In genomic region chr9:35307461-35307860, GRCm38 (mm10) we compare ENCODE assay signal across 14 mouse cellular contexts. TPM values are rescaled to one million over a fixed set of nuclear protein-coding genes. Genes with fewer than 3 reads are reported as not detected.
A peak's percentile ranks its signal among the peaks of the same experiment; 100 is the strongest.
DNase-seq lines count a peak whose midpoint lies in the region; ATAC-seq lines count a peak whose summit lies in the region.
"Had no signal": no experiment of that assay in that cellular context is flagged by ENCODE, and none has a peak within 500 bp of the region (broad histone marks: within the 10 kb centered on the region; RNA-seq: fewer than 3 reads in every experiment).

No protein-coding gene starts in this region.

- no peak overlapping the region for H3K4me2 ChIP-seq in forebrain, embryonic 14.5 days (ENCODE audit: low read length)
- no peak overlapping the region for H3K4me2 ChIP-seq in forebrain, embryonic 13.5 days
- H3K4me2 ChIP-seq: liver, embryonic 15.5 days had no signal

- no peaks in the 10 kb centered on the region for H3K4me1 ChIP-seq in forebrain, embryonic 14.5 days (ENCODE audit: control insufficient read depth, insufficient read depth, low read length)
- peaks cover 5% of the 10 kb centered on the region for H3K4me1 ChIP-seq in forebrain, embryonic 13.5 days
- H3K4me1 ChIP-seq in forebrain, embryonic 10.5 days: peaks cover 7% of the 10 kb centered on the region
- H3K4me1 ChIP-seq: liver, embryonic 15.5 days had no signal

- peak; percentile 38 for DNase-seq in forebrain, embryonic 14.5 days (ENCODE audit: low spot score)
- peak; percentile 86 for DNase-seq in NIH3T3 (ENCODE audit: low read depth)
- peak; percentile 53 to 73 for DNase-seq in cerebellum, postnatal 14 days
- peak; percentile 20 to 34 for DNase-seq in layer of hippocampus, postnatal 10 days (ENCODE audit: low spot score in 2 of 2)
- no peak for DNase-seq in gastrocnemius, postnatal 4 days (ENCODE audit: low spot score in 2 of 2)
- no peak for DNase-seq in right cerebral cortex, adult 18-20 months
- DNase-seq in forebrain, embryonic 10.5 days (ENCODE audit: extremely low spot score, low spot score): no peak
- DNase-seq: B cell, adult 2 months; kidney, adult 18-20 months had no signal

- no peaks in the 10 kb centered on the region for H3K27me3 ChIP-seq in forebrain, embryonic 14.5 days (replicated peaks; ENCODE audit: control insufficient read depth, insufficient read depth, low read length)
- no peaks in the 10 kb centered on the region for H3K27me3 ChIP-seq in forebrain, embryonic 13.5 days
- peaks cover 12% of the 10 kb centered on the region for H3K27me3 ChIP-seq in forebrain, embryonic 10.5 days (ENCODE audit: poor library complexity, severe bottlenecking)
- H3K27me3 ChIP-seq: liver, embryonic 15.5 days had no signal

- H3K27ac ChIP-seq in forebrain, embryonic 14.5 days (ENCODE audit: low read depth, low read length): no peak overlapping the region
- H3K27ac ChIP-seq in forebrain, embryonic 13.5 days: no peak overlapping the region
- no peak overlapping the region for H3K27ac ChIP-seq in forebrain, embryonic 10.5 days
- H3K27ac ChIP-seq: liver, embryonic 15.5 days; macrophage had no signal

- H3K4me3 ChIP-seq in forebrain, embryonic 14.5 days (ENCODE audit: low read depth, low read length): no peak overlapping the region
- no peak overlapping the region for H3K4me3 ChIP-seq in forebrain, embryonic 13.5 days
- no peak overlapping the region for H3K4me3 ChIP-seq in forebrain, embryonic 10.5 days
- H3K4me3 ChIP-seq: liver, embryonic 15.5 days had no signal

- no peak overlapping the region for H3K9ac ChIP-seq in forebrain, embryonic 14.5 days (ENCODE audit: low read length)
- H3K9ac ChIP-seq in forebrain, embryonic 13.5 days: no peak overlapping the region
- H3K9ac ChIP-seq: liver, embryonic 15.5 days had no signal

- no peaks in the 10 kb centered on the region for H3K36me3 ChIP-seq in forebrain, embryonic 14.5 days (ENCODE audit: control insufficient read depth, insufficient read depth, low read length)
- no peaks in the 10 kb centered on the region for H3K36me3 ChIP-seq in forebrain, embryonic 13.5 days (ENCODE audit: poor library complexity, severe bottlenecking)
- no peaks in the 10 kb centered on the region for H3K36me3 ChIP-seq in forebrain, embryonic 10.5 days (replicated peaks)
- H3K36me3 ChIP-seq: G1E; liver, embryonic 15.5 days had no signal

- H3K9me3 ChIP-seq in forebrain, embryonic 14.5 days (replicated peaks; ENCODE audit: control insufficient read depth, low read length): no peaks in the 10 kb centered on the region
- H3K9me3 ChIP-seq in forebrain, embryonic 13.5 days (replicated peaks): no peaks in the 10 kb centered on the region
- no peaks in the 10 kb centered on the region for H3K9me3 ChIP-seq in forebrain, embryonic 10.5 days
- H3K9me3 ChIP-seq: G1E; liver, embryonic 15.5 days had no signal

- 85% methylated on average over 7 of the region's 7 CpGs for WGBS in forebrain, embryonic 14.5 days
- WGBS in forebrain, embryonic 13.5 days: 83% methylated on average over 7 of the region's 7 CpGs
- WGBS in forebrain, embryonic 10.5 days: 89% methylated on average over 7 of the region's 7 CpGs

- ATAC-seq in forebrain, embryonic 14.5 days: no peak
- ATAC-seq in forebrain, embryonic 13.5 days: no peak
- ATAC-seq: activated CD4-positive, CD25-positive, alpha-beta regulatory T cell, adult 4 months had no signal

RNA-seq across cellular contexts. Expression of gene Rpusd4, which starts 39.8 kb away (rescaled TPM):
- polyA plus RNA-seq in forebrain, embryonic 14.5 days (2014; fragmentation: Nextera tagmentation; extraction: Ambion mirVana): 23.1 and 24.9 TPM in 2 replicates
- polyA plus RNA-seq in forebrain, embryonic 13.5 days (2015; fragmentation: Nextera tagmentation; extraction: Ambion mirVana): 22.0 and 23.5 TPM in 2 replicates
- 10 to 100 TPM; 10.6 to 10.7 TPM for total RNA-seq in layer of hippocampus, postnatal 10 days (2021)
- total RNA-seq in gastrocnemius, postnatal 4 days (2021): 10 to 100 TPM in 1 of 2 experiments, 1 to 10 TPM in 1; 9.4 to 11.2 TPM
- polyA plus RNA-seq in forebrain, embryonic 10.5 days (2016; fragmentation: Nextera tagmentation; extraction: Ambion mirVana): 33.3 TPM in 2 replicates

RNA-seq across cellular contexts. Expression of gene Fam118b, which starts 39.9 kb away (rescaled TPM):
- 94.5 and 95.0 TPM in 2 replicates for polyA plus RNA-seq in forebrain, embryonic 14.5 days (2014; fragmentation: Nextera tagmentation; extraction: Ambion mirVana)
- polyA plus RNA-seq in forebrain, embryonic 13.5 days (2015; fragmentation: Nextera tagmentation; extraction: Ambion mirVana): 88.5 and 88.8 TPM in 2 replicates
- 10 to 100 TPM; 25.7 to 26.7 TPM for total RNA-seq in layer of hippocampus, postnatal 10 days (2021)
- 10 to 100 TPM; 23.7 to 26.8 TPM for total RNA-seq in gastrocnemius, postnatal 4 days (2021)
- polyA plus RNA-seq in forebrain, embryonic 10.5 days (2016; fragmentation: Nextera tagmentation; extraction: Ambion mirVana): 64.9 and 70.2 TPM in 2 replicates

Comparison
In these comparisons a context has a peak if more than half of its experiments do, and no peak if none do; other contexts are left out.
1. DNase-seq: peak in forebrain, embryonic 14.5 days (single experiment), NIH3T3 (single experiment), cerebellum, postnatal 14 days (2 of 2) and layer of hippocampus, postnatal 10 days (2 of 2); none in gastrocnemius, postnatal 4 days (0 of 2), right cerebral cortex, adult 18-20 months (single experiment) and forebrain, embryonic 10.5 days (single experiment).